Comparison of ENCODE assay signal across 11 mouse cellular contexts in genomic region chr10:86772231-86772631, GRCm38 (mm10). TPM values are rescaled to one million over a fixed set of nuclear protein-coding genes. Genes with fewer than 3 reads are reported as not detected.
DNase-seq lines count a peak whose midpoint lies in the region; ATAC-seq and TF ChIP-seq lines count a peak whose summit lies in the region.
"Had no signal": no experiment of that assay in that cellular context is flagged by ENCODE, and none has a peak within 500 bp of the region (broad histone marks: within the 10 kb centered on the region; RNA-seq: fewer than 3 reads in every experiment).

No protein-coding gene starts in this region.

- H3K4me3 ChIP-seq in heart, embryonic 12.5 days: no peak overlapping the region
- H3K4me3 ChIP-seq in limb, embryonic 14.5 days (replicated peaks; ENCODE audit: low read length): no peak overlapping the region
- no peak overlapping the region for H3K4me3 ChIP-seq in limb, embryonic 10.5 days
- H3K4me3 ChIP-seq in midbrain, embryonic 10.5 days: no peak overlapping the region

- H3K27me3 ChIP-seq in heart, embryonic 12.5 days (replicated peaks): no peaks in the 10 kb centered on the region
- no peaks in the 10 kb centered on the region for H3K27me3 ChIP-seq in limb, embryonic 14.5 days (ENCODE audit: control insufficient read depth, insufficient read depth, low read length)
- H3K27me3 ChIP-seq in limb, embryonic 10.5 days (ENCODE audit: low read depth, poor library complexity, severe bottlenecking): no peaks in the 10 kb centered on the region
- 0 out of 2 replicates have a peak, but pooled peaks cover 8% of the 10 kb centered on the region for H3K27me3 ChIP-seq in midbrain, embryonic 10.5 days (ENCODE audit: low read depth, poor library complexity, severe bottlenecking)

- no peak overlapping the region for H3K9ac ChIP-seq in heart, embryonic 12.5 days
- no peak overlapping the region for H3K9ac ChIP-seq in limb, embryonic 14.5 days (ENCODE audit: low read depth, low read length, severe bottlenecking)

- no peaks in the 10 kb centered on the region for H3K36me3 ChIP-seq in heart, embryonic 12.5 days
- no peaks in the 10 kb centered on the region for H3K36me3 ChIP-seq in limb, embryonic 14.5 days (ENCODE audit: control insufficient read depth, insufficient read depth, low read length)
- no peaks in the 10 kb centered on the region for H3K36me3 ChIP-seq in limb, embryonic 10.5 days
- no peaks in the 10 kb centered on the region for H3K36me3 ChIP-seq in midbrain, embryonic 10.5 days

- H3K27ac ChIP-seq in heart, embryonic 12.5 days (ENCODE audit: poor library complexity, severe bottlenecking): no peak overlapping the region
- H3K27ac ChIP-seq in limb, embryonic 14.5 days (replicated peaks; ENCODE audit: low read depth, low read length): no peak overlapping the region
- H3K27ac ChIP-seq in limb, embryonic 10.5 days: no peak overlapping the region
- H3K27ac ChIP-seq in midbrain, embryonic 10.5 days (replicated peaks): no peak overlapping the region

- no peak overlapping the region for H3K4me2 ChIP-seq in heart, embryonic 12.5 days
- H3K4me2 ChIP-seq in limb, embryonic 14.5 days (replicated peaks; ENCODE audit: low read depth, low read length, severe bottlenecking): no peak overlapping the region

- WGBS in heart, embryonic 12.5 days: 56% methylated on average over 6 of the region's 6 CpGs
- WGBS in limb, embryonic 14.5 days: 52% methylated on average over 6 of the region's 6 CpGs
- 73% methylated on average over 6 of the region's 6 CpGs for WGBS in limb, embryonic 10.5 days
- WGBS in midbrain, embryonic 10.5 days: 88% methylated on average over 6 of the region's 6 CpGs

- no peaks in the 10 kb centered on the region for H3K9me3 ChIP-seq in heart, embryonic 12.5 days (replicated peaks)
- H3K9me3 ChIP-seq in limb, embryonic 14.5 days (ENCODE audit: control insufficient read depth, low read length): no peaks in the 10 kb centered on the region
- no peaks in the 10 kb centered on the region for H3K9me3 ChIP-seq in limb, embryonic 10.5 days (replicated peaks)
- no peaks in the 10 kb centered on the region for H3K9me3 ChIP-seq in midbrain, embryonic 10.5 days (replicated peaks)

- peaks cover 12% of the 10 kb centered on the region; the same call in 1 of the 2 replicates for H3K4me1 ChIP-seq in heart, embryonic 12.5 days (replicated peaks)
- H3K4me1 ChIP-seq in limb, embryonic 14.5 days (ENCODE audit: control insufficient read depth, insufficient read depth, low read length): no peaks in the 10 kb centered on the region; the same call in 1 of the 2 replicates
- peaks cover 9% of the 10 kb centered on the region for H3K4me1 ChIP-seq in limb, embryonic 10.5 days
- peaks cover 7% of the 10 kb centered on the region for H3K4me1 ChIP-seq in midbrain, embryonic 10.5 days

- no peak for ATAC-seq in heart, embryonic 12.5 days (ENCODE audit: insufficient number of reproducible peaks, low FRiP score)
- no peak for ATAC-seq in limb, embryonic 14.5 days (ENCODE audit: low FRiP score, low read depth)
- ATAC-seq in monocyte, adult 5-6 weeks (replicated peaks; ENCODE audit: insufficient number of reproducible peaks, low FRiP score, low TSS enrichment, poor library complexity, severe bottlenecking): peak; percentile 83

- no peak for TF ChIP-seq POLR2A in limb, embryonic 14.5 days (IDR thresholded peaks at IDR 0.05; ENCODE audit: borderline replicate concordance, extremely low read depth, insufficient read depth, insufficient read length)

- DNase-seq in heart, adult 18-20 months: peak; percentile 25 to 60
- peak; percentile 10 for DNase-seq in limb, embryonic 14.5 days (ENCODE audit: low spot score)
- no peak for DNase-seq in limb, embryonic 10.5 days (ENCODE audit: low spot score)
- peak; percentile 85 for DNase-seq in Muller cell, postnatal 12 days (ENCODE audit: inconsistent ontology term)
- DNase-seq in midbrain, embryonic 10.5 days (ENCODE audit: low spot score): no peak
- DNase-seq: cerebellum, adult 18-20 months; midbrain, embryonic 14.5 days; thymus, adult 2 months had no signal

RNA-seq across cellular contexts. Expression of gene Nt5dc3, which starts 6.6 kb away (rescaled TPM):
- 10 to 100 TPM; 33.7 to 35.6 TPM for total RNA-seq in heart, adult 18-20 months (2021)
- polyA plus RNA-seq in heart, embryonic 12.5 days (2016; fragmentation: Nextera tagmentation; extraction: Ambion mirVana): 2.0 and 2.7 TPM in 2 replicates
- 5.5 and 6.6 TPM in 2 replicates for polyA plus RNA-seq in limb, embryonic 14.5 days (2012; rRNA removed)
- polyA plus RNA-seq in limb, embryonic 14.5 days (2014; fragmentation: Nextera tagmentation; extraction: Ambion mirVana): 1.1 and 1.3 TPM in 2 replicates
- 0.53 and 0.55 TPM in 2 replicates for polyA plus RNA-seq in limb, embryonic 10.5 days (2016; fragmentation: Nextera tagmentation; extraction: Ambion mirVana)
- total RNA-seq in monocyte, adult 5-6 weeks (2017): 2.2 to 4.7 TPM (median 2.6 TPM) in 3 replicates
- 0.67 and 0.72 TPM in 2 replicates for polyA plus RNA-seq in midbrain, embryonic 10.5 days (2016; fragmentation: Nextera tagmentation; extraction: Ambion mirVana)

RNA-seq across cellular contexts. Expression of gene Gm49358, which starts 8.5 kb away (rescaled TPM):
- total RNA-seq in heart, adult 18-20 months (2021): 10 to 100 TPM; 13.3 to 16.2 TPM
- polyA plus RNA-seq in heart, embryonic 12.5 days (2016; fragmentation: Nextera tagmentation; extraction: Ambion mirVana): not detected in 2 replicates
- 0.05 TPM in 1 of 2 replicates, not detected in the other for polyA plus RNA-seq in limb, embryonic 14.5 days (2012; rRNA removed)
- 0.22 TPM in 1 of 2 replicates, not detected in the other for polyA plus RNA-seq in limb, embryonic 14.5 days (2014; fragmentation: Nextera tagmentation; extraction: Ambion mirVana)
- not detected in 2 replicates for polyA plus RNA-seq in limb, embryonic 10.5 days (2016; fragmentation: Nextera tagmentation; extraction: Ambion mirVana)
- total RNA-seq in monocyte, adult 5-6 weeks (2017): 1.6 TPM in 1 of 3 replicates, not detected in the others
- polyA plus RNA-seq in midbrain, embryonic 10.5 days (2016; fragmentation: Nextera tagmentation; extraction: Ambion mirVana): not detected in 2 replicates
- polyA plus RNA-seq: heart, embryonic 16.5 days; thymus, adult 2 months had no signal

Comparison
In these comparisons a context has a peak if more than half of its experiments do, and no peak if none do; other contexts are left out.
1. DNase-seq: peak in heart, adult 18-20 months (2 of 2), limb, embryonic 14.5 days (single experiment) and Muller cell, postnatal 12 days (single experiment); none in limb, embryonic 10.5 days (single experiment) and midbrain, embryonic 10.5 days (single experiment).